Mouse (Mus musculus) layer of hippocampus, postnatal 25 days (tissue): ENCODE data around the gene Nadk. TPM values are rescaled to one million over a fixed set of nuclear protein-coding genes. Genes with fewer than 3 reads are reported as not detected.
"Not testable (repeated sequence)": the region's sequence is repeated elsewhere in the genome, so short reads cannot be mapped to it uniquely, and the experiment has no call there.

Experiments
- DNase-seq, 2 experiments: peaks; one replicate each; pipeline ENCODE4 v3.0.0; 2022; ENCODE audit warnings: mixed read lengths in 2 of 2, low spot score in 1 of 2; ENCODE audit errors: extremely low spot score in 1 of 2
- total RNA-seq, 2 experiments: library from RNA; stranded (reverse); gene quantifications; 2 replicates each; pipeline ENCODE4 v1.2.3; 2021

The Nadk gene
- total RNA-seq, 2 experiments from 2014 or later: 67.1 to 68.5 TPM

DNA sequence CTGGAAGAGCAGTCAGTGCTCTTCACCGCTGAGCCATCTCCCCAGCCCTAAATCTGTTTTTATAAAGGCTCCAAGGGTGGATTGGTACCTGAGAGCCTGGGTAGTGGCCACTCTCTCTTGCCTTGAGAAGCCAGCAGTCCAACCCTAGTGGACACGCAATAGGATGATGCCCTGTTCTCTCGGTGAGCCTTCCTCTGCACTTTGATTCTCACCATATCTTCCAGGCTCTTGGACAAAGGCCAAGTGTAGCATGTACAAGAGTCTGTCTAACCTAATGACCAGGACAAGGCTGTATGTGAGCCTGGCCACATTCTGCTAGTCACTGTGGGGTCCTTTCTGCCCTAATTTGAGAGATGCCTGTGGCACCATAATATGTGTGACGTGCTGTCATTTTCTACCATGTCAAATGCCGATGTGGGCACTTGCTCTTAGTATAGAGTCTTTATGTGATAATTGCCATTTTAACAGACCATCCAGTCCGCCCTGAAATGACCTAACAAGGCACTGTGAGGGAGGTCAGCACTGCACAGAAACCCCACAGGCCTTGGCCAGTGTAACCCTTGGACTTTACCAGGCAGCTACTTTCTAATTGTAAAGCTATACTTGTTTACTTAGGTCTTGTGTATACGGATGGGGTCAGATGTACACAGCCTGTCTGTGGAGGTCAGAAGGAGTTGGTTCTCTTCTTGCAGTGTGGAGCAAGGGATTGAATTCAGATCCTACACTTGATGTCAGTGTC is 6.6 kb downstream of the Nadk start:
- DNase-seq: no peak

DNA sequence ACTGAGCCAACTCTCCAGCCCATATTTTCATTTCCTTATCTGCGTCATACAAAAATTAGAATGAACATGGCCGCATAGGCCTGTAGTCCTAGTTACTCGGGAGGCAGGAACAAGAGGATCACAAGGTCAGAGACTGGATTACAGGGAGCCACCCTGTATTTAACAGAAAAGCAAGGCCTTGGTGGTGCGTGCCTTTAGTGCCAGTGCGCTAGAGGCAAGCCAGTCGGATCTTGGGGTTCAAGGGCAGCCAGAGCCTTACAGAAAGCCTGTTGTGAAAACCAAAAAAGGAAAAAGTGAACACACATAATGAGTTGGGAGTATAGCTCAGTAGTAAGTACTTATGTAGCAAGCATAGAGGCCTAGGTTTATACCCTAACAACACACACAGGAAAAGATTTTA is 7.6 kb downstream of the Nadk start:
- DNase-seq: no peak

- not testable (repeated sequence) for DNase-seq
These were observed 8.1 kb downstream of the Nadk start for GRCm38 (mm10) chr4:155570315-155570714.

- no peak for DNase-seq
These were observed 9.3 kb downstream of the Nadk start for GRCm38 (mm10) chr4:155571442-155571841.

- DNase-seq: no peak
These were observed 11.0 kb downstream of the Nadk start for GRCm38 (mm10) chr4:155573155-155573554.

GRCm38 (mm10) chr4:155573876-155574275 is 11.7 kb downstream of the Nadk start:
- DNase-seq: no peak

- DNase-seq: no peak
These were observed 12.8 kb downstream of the Nadk start for GRCm38 (mm10) chr4:155574931-155575330.

- DNase-seq: no peak
These were observed 13.3 kb downstream of the Nadk start for GRCm38 (mm10) chr4:155575521-155575920.

DNA sequence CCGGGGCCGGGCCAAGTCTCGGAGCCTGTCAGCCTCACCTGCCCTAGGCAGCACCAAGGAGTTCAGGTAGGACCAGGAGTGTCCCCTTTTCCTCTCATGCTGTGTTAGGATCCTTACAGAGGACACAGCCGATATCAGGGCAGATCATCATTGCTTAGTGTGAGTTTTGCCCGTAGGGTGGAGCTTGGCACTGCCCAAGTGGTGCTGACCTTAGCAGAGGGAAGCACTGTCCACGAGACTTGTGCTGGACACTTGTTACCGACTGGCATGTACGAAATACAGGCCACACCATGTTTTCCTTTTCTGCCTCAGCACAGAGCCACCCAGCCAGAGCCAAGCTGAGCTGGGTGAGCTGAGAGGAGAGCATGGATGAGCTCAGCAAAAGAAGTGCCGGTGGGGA is 15.0 kb downstream of the Nadk start:
- no peak for DNase-seq

GRCm38 (mm10) chr4:155577741-155578140 is 15.6 kb downstream of the Nadk start:
- no peak for DNase-seq

GRCm38 (mm10) chr4:155578336-155579125 is 16.4 kb downstream of the Nadk start:
- DNase-seq: no peak

DNA sequence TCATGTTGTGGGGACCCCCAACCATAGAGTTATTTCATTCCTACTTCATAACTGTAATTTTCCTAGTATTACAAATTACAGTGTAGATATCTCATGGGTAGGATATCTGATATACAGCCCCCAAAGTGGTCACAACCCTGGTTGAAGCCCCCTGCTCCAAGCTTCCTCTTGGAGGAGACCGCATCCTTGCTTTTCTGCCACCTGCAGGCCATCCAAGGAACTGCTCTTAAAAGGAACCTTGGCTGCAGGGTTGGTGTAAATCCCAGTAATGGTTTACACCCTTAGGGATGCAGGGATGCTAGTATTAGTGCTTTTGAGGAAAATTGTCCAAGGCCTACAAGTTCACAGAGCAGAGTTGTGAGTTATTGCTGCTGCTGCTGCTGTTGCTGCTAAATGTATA is 18.2 kb downstream of the Nadk start:
- DNase-seq: peak in 1 of 2 experiments; percentile 77

- DNase-seq: no peak
These were observed 20.2 kb downstream of the Nadk start for GRCm38 (mm10) chr4:155582279-155582905.

DNA sequence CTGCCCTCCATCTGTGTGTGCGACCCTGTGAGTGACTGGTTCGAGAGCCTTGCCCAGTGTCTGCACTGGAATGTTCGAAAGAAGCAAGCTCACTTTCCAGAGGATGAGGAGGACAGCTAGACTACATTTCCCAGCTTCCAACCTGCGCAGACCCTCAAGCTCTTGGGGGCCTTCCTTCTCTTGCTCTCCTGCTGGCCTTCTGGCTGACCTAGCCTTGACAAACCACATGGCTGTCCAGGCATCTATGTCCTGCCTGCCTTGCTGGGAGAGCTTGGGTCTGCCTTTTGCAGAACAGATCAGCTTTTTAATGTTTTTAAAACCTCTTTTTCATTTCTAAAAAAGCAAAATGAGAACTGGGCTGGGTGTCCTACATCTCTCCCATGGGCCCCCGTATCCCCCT is 27.2 kb downstream of the Nadk start:
- no peak for DNase-seq

- DNase-seq: no peak
These were observed 29.0 kb downstream of the Nadk start for GRCm38 (mm10) chr4:155591012-155591719.

- no peak for DNase-seq
These were observed 31.6 kb downstream of the Nadk start for GRCm38 (mm10) chr4:155593780-155594179.

GRCm38 (mm10) chr4:155595777-155596176 is 33.6 kb downstream of the Nadk start:
- DNase-seq: no peak

DNA sequence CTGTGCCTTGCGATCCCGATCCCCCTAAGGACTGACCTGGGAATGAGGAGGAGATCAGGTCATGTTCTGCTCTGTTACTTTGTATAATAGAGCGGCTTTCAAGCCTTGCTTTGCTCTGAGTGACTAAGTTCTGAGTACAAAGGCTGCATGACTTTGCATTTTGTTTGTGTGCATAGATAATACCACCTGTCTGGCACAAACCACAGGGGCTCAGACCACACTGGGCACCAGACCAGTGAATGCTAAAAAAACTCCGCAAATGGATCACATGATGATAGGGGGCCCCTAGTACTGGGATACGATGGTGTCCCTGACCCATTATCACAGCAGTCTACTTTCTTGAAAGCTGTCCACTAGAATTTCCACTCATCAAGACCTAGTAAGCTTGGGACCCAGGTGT is 34.4 kb downstream of the Nadk start:
- DNase-seq: no peak

DNA sequence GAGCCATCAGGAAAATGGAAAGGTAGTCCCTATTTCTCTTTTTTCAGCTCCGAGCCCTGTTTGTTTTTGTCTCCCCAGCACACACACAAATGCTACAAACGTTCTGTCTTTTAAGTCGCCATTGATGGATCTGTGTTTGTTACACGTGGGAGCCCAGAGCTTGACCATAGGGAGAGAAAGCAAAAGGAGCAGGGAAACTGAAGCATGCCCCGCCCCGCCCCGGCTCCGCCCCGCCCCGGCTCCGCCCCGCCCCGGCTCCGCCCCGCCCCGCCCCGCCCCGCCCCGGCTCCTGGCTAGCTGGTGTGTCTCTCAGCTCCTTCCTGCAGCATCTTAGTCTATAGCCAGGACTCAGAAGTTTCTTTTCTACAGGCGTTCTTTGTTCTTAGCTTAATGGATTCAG is 36.4 kb downstream of the Nadk start:
- DNase-seq: no peak

- no peak for DNase-seq
These were observed 38.0 kb downstream of the Nadk start for GRCm38 (mm10) chr4:155599901-155600825.
